Mouse (Mus musculus) kidney, embryonic 15.5 days (tissue): Measurements from ENCODE around the gene Hand1. TPM values are rescaled to one million over a fixed set of nuclear protein-coding genes. Genes with fewer than 3 reads are reported as not detected.
A peak's percentile ranks its signal among the peaks of the same experiment; 100 is the strongest.
"Not testable (repeated sequence)": the region's sequence is repeated elsewhere in the genome, so short reads cannot be mapped to it uniquely, and the experiment has no call there.

ENCODE experiments used
- ATAC-seq: fragments of 200-750 bp; cut with Nextera tagmentation; replicated peaks from 2 replicates; pipeline ENCODE4 v1.8.0; 2017; ENCODE audit warnings: moderate TSS enrichment; ENCODE audit not compliant: low FRiP score
- H3K27ac ChIP-seq: fragments of 300-500 bp; sonication (generic); 2 replicates; pipeline ENCODE4 v1.5.1; 2015; ENCODE audit warnings: mild to moderate bottlenecking, inconsistent platforms
- H3K27me3 ChIP-seq: fragments of 300-500 bp; sonication (generic); 2 replicates; pipeline ENCODE4 v1.6.1; 2015; ENCODE audit warnings: inconsistent platforms
- H3K36me3 ChIP-seq: fragments of 300-500 bp; sonication (generic); 2 replicates; pipeline ENCODE4 v1.6.1; 2015; ENCODE audit warnings: inconsistent platforms
- H3K4me1 ChIP-seq: fragments of 300-500 bp; sonication (generic); 2 replicates; pipeline ENCODE4 v1.6.1; 2015; ENCODE audit warnings: inconsistent platforms
- H3K4me2 ChIP-seq: fragments of 300-500 bp; sonication (generic); 2 replicates; pipeline ENCODE4 v1.6.1; 2015; ENCODE audit warnings: moderate library complexity, mild to moderate bottlenecking, inconsistent platforms
- H3K4me3 ChIP-seq: fragments of 300-500 bp; sonication (generic); replicated peaks from 2 replicates; pipeline ENCODE4 v1.5.1; 2015; ENCODE audit warnings: mild to moderate bottlenecking, inconsistent platforms
- H3K9ac ChIP-seq: fragments of 300-500 bp; sonication (generic); 2 replicates; pipeline ENCODE4 v1.6.1; 2015; ENCODE audit warnings: mild to moderate bottlenecking, inconsistent platforms
- H3K9me3 ChIP-seq: fragments of 300-500 bp; sonication (generic); replicated peaks from 2 replicates; pipeline ENCODE4 v1.6.1; 2016; ENCODE audit warnings: inconsistent platforms
- WGBS: fragments of 180-500 bp; shearing (Covaris S2); methylation state at CpG from one replicate; pipeline ENCODE4 v1.1.7; 2015; ENCODE audit warnings: mixed read lengths; 5-methylcytosine and 5-hydroxymethylcytosine counted together
- polyA plus RNA-seq: library from polyadenylated mRNA; unstranded; fragments of >200 nt; fragmentation: Nextera tagmentation; extraction: Ambion mirVana; gene quantifications from 2 replicates; pipeline ENCODE4 v1.2.1, GENCODE M21; 2015

Gene Hand1
- polyA plus RNA-seq, 1 experiment from 2014 or later = 5.4 TPM

- Histone ChIP-seq H3K27me3 (peaks cover 99% of the 10 kb centered on the region), H3K9ac (no peak overlapping the region), H3K9me3 (no peaks in the 10 kb centered on the region), H3K4me1 (peaks cover 41% of the 10 kb centered on the region), H3K4me3 (0 out of 2 replicates have a peak overlapping the region, but pooled peaks have one; percentile 18), H3K36me3 (no peaks in the 10 kb centered on the region), H3K27ac (no peak overlapping the region), H3K4me2 (no peak overlapping the region)
- ATAC-seq = no peak; the same call in 1 of the 2 replicates
- 4% methylated on average over 31 of the region's 31 CpGs for WGBS
These were observed 1.3 kb downstream of the Hand1 start for GRCm38 (mm10) chr11:57831281-57831781.

GRCm38 (mm10) chr11:57829871-57830775 is 2.5 kb downstream of the Hand1 start:
- Histone ChIP-seq H3K36me3 (no peaks in the 10 kb centered on the region), H3K27me3 (peaks cover 98% of the 10 kb centered on the region), H3K4me1 (peaks cover 41% of the 10 kb centered on the region), H3K9ac (no peak overlapping the region), H3K4me3 (no peak overlapping the region), H3K4me2 (no peak overlapping the region), H3K9me3 (no peaks in the 10 kb centered on the region), H3K27ac (no peak overlapping the region)
- ATAC-seq = no peak
- 32% methylated on average over 17 of the region's 17 CpGs for WGBS

GRCm38 (mm10) chr11:57828955-57829870 is 3.4 kb downstream of the Hand1 start:
- no peak overlapping the region for H3K9ac ChIP-seq
- peak overlapping the region; percentile 25; the same call in 1 of the 2 replicates for H3K4me2 ChIP-seq
- H3K27me3 ChIP-seq = peaks cover 98% of the 10 kb centered on the region
- H3K9me3 ChIP-seq = no peaks in the 10 kb centered on the region
- H3K4me3 ChIP-seq = peak overlapping the region; percentile 17; the same call in 1 of the 2 replicates
- H3K4me1 ChIP-seq = peaks cover 41% of the 10 kb centered on the region
- ATAC-seq = no peak
- 3% methylated on average over 53 of the region's 53 CpGs for WGBS
- no peaks in the 10 kb centered on the region for H3K36me3 ChIP-seq
- H3K27ac ChIP-seq = no peak overlapping the region

GRCm38 (mm10) chr11:57827915-57828545 is 4.6 kb downstream of the Hand1 start:
- Histone ChIP-seq H3K9me3 (no peaks in the 10 kb centered on the region), H3K9ac (0 out of 2 replicates have a peak overlapping the region, but pooled peaks have one; percentile 17), H3K4me2 (peak overlapping the region; percentile 65), H3K27ac (no peak overlapping the region), H3K4me3 (peak overlapping the region; percentile 37), H3K27me3 (peaks cover 95% of the 10 kb centered on the region), H3K36me3 (no peaks in the 10 kb centered on the region), H3K4me1 (peaks cover 33% of the 10 kb centered on the region)
- 1% methylated on average over 33 of the region's 33 CpGs for WGBS
- no peak for ATAC-seq

- WGBS = under 1% methylated on average over 41 of the region's 41 CpGs
- H3K27ac ChIP-seq = no peak overlapping the region
These were observed 5.3 kb downstream of the Hand1 start for GRCm38 (mm10) chr11:57827048-57827914.

GRCm38 (mm10) chr11:57825234-57825633 is 7.4 kb downstream of the Hand1 start:
- not testable (repeated sequence) for H3K4me2 ChIP-seq, H3K36me3 ChIP-seq, H3K9me3 ChIP-seq, H3K27ac ChIP-seq, H3K9ac ChIP-seq, ATAC-seq, H3K4me3 ChIP-seq
- Histone ChIP-seq H3K4me1 (peaks cover 19% of the 10 kb centered on the region), H3K27me3 (peaks cover 70% of the 10 kb centered on the region)
- WGBS = 62% methylated on average over 11 of the region's 11 CpGs

More at GRCm38 (mm10) chr11:57827048-57827914, 5.3 kb downstream of the Hand1 start:
- 0 out of 2 replicates have a peak overlapping the region, but pooled peaks have one; percentile 17 for H3K9ac ChIP-seq
- H3K4me2 ChIP-seq = peak overlapping the region; percentile 65
- ATAC-seq = no peak
- no peaks in the 10 kb centered on the region for H3K36me3 ChIP-seq
- H3K4me3 ChIP-seq = peak overlapping the region; percentile 37
- peaks cover 89% of the 10 kb centered on the region for H3K27me3 ChIP-seq
- no peaks in the 10 kb centered on the region for H3K9me3 ChIP-seq
- H3K4me1 ChIP-seq = peaks cover 28% of the 10 kb centered on the region

GRCm38 (mm10) chr11:57823714-57824113 is 8.9 kb downstream of the Hand1 start:
- Histone ChIP-seq H3K4me2 (no peak overlapping the region), H3K27ac (no peak overlapping the region), H3K36me3 (no peaks in the 10 kb centered on the region), H3K4me1 (peaks cover 11% of the 10 kb centered on the region), H3K9me3 (no peaks in the 10 kb centered on the region), H3K9ac (no peak overlapping the region), H3K27me3 (peaks cover 66% of the 10 kb centered on the region), H3K4me3 (no peak overlapping the region)
- 75% methylated on average over 7 of the region's 7 CpGs for WGBS
- no peak for ATAC-seq

GRCm38 (mm10) chr11:57823159-57823558 is 9.5 kb downstream of the Hand1 start:
- H3K4me3 ChIP-seq, H3K36me3 ChIP-seq, H3K9ac ChIP-seq, H3K27ac ChIP-seq, ATAC-seq, H3K4me2 ChIP-seq, H3K9me3 ChIP-seq, H3K4me1 ChIP-seq: not testable (repeated sequence)
- peaks cover 62% of the 10 kb centered on the region for H3K27me3 ChIP-seq
- 89% methylated on average over 2 of the region's 2 CpGs for WGBS

- ATAC-seq = 0 out of 2 replicates have a peak, but pooled peaks have one; percentile 30
- Histone ChIP-seq H3K27ac (no peak overlapping the region), H3K9ac (no peak overlapping the region), H3K4me2 (no peak overlapping the region), H3K4me1 (peaks cover 4% of the 10 kb centered on the region; the same call in 1 of the 2 replicates), H3K4me3 (no peak overlapping the region), H3K9me3 (no peaks in the 10 kb centered on the region), H3K27me3 (peaks cover 32% of the 10 kb centered on the region), H3K36me3 (peaks cover 3% of the 10 kb centered on the region; the same call in 1 of the 2 replicates)
- WGBS = 31% methylated on average over 9 of the region's 9 CpGs
These were observed 12.5 kb downstream of the Hand1 start for GRCm38 (mm10) chr11:57819999-57820581.

GRCm38 (mm10) chr11:57818189-57818588 is 14.4 kb downstream of the Hand1 start:
- no peak overlapping the region for H3K27ac ChIP-seq
- H3K4me3 ChIP-seq = no peak overlapping the region
- ATAC-seq = no peak
- H3K4me1 ChIP-seq = peaks cover 4% of the 10 kb centered on the region; the same call in 1 of the 2 replicates
- no peak overlapping the region for H3K9ac ChIP-seq
- peaks cover 4% of the 10 kb centered on the region; the same call in 1 of the 2 replicates for H3K36me3 ChIP-seq
- 90% methylated on average over 4 of the region's 4 CpGs for WGBS
- peaks cover 15% of the 10 kb centered on the region; the same call in 1 of the 2 replicates for H3K27me3 ChIP-seq
- no peaks in the 10 kb centered on the region for H3K9me3 ChIP-seq
- H3K4me2 ChIP-seq = no peak overlapping the region
